Mouse (Mus musculus) T-cell, adult 2 months (primary cell): ENCODE measurements around the gene Mrpl33.
"Not testable (repeated sequence)": the region's sequence is repeated elsewhere in the genome, so short reads cannot be mapped to it uniquely, and the experiment has no call there.

Source experiments
- DNase-seq: peaks from one replicate; pipeline ENCODE4 v3.0.0; 2022; ENCODE audit warnings: low spot score

The Mrpl33 gene

GRCm38 (mm10) chr5:31597430-31597944 lies 752 bp downstream of the Mrpl33 start:
- DNase-seq: no peak

- DNase-seq: no peak
Measured at GRCm38 (mm10) chr5:31598121-31598520, 1.4 kb downstream of the Mrpl33 start.

DNA sequence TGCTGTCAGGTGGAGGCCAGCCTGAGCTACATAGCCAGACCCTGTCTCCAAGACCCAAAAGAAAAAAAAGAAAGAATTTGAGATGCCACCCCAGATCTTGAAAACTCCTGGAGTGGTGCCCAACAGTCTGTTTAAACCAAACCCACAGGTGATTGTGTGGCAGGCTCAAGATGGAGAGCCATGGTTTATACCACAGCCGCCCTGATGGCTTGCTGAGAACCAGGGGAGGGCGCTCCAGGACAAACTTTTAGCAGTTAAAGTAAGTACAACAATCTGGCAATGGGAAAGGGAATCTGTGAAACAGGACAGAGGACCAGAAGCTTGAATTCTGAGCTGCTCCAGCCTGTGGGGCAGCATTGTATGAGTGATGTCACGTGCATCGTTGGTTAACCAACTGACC lies 1.8 kb downstream of the Mrpl33 start:
- peak; percentile 41 for DNase-seq

- DNase-seq: peak; percentile 18
Measured at GRCm38 (mm10) chr5:31599161-31599560, 2.4 kb downstream of the Mrpl33 start.

DNA sequence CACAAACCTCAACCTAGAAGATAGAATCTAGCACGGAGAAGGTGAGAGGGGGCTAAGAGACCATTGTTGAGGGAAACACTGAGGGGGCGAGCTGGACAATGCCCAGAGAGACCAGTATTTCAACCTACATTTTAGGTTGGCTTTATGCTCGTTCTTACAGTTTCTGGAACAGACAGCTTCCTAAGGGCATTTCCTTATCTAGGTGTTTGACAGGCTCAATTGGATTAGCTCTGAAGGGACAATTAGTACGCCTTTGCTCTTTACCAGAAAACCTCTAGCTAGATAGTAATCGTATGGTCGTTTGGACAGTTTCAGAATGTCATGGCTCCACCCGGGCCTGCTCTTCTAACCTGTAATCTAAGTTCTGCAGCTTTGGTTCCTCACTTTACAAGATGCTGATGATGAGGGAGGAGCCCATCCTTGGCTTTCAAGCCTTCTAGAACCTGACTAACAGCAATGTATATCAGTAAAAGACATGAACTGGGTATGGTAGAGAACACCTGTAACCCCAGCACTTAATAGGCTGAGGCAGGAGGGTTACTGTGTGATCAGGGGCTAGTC lies 4.5 kb downstream of the Mrpl33 start:
- no peak for DNase-seq

- peak; percentile 79 for DNase-seq
Measured at GRCm38 (mm10) chr5:31602377-31602776, 5.6 kb downstream of the Mrpl33 start.

GRCm38 (mm10) chr5:31603766-31604165 lies 7.0 kb downstream of the Mrpl33 start:
- DNase-seq: no peak

GRCm38 (mm10) chr5:31606151-31606550 lies 9.4 kb downstream of the Mrpl33 start:
- no peak for DNase-seq

GRCm38 (mm10) chr5:31610376-31611086 lies 13.8 kb downstream of the Mrpl33 start:
- no peak for DNase-seq

DNA sequence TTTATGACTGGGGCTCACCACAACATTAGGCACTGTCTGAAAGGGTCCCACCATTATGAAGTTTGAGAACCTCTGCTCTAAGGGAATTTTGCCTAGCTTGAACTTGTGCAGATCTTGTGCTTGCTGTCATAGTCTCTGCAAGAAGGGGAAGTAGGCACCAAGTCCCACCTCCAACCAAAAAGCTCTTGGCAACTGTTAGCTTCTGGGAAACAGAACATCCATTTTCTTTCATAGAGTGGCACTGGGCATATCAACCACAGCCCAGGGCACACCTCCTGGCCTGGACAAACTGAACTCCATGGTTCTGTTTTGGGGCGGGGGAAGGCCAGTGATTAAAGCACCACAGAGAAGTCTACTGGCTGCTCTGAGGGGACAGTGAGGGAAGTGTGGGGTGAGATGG lies 14.5 kb downstream of the Mrpl33 start:
- no peak for DNase-seq

DNA sequence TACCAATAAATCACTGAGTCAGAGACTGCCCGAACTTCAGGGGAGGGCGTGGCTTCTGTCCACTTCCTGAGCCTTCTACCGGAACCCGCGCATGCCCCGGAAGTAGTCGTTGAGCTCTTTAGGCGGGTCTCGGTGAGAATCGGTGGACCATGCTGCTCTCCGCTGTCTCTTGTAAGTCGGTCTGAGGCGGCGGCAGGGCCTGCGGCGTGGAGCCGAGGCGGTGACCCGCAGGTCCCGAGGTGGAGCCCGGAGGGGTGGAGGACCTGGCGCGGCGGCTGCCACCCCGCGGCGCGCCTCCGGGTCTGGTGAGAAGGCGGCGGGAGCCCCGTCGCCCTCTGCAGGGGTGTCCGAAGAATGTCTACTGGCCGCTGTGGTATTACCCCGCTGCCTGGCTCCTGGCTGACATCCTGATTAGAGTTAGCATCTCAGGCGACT lies 17.1 kb downstream of the Mrpl33 start:
- DNase-seq: peak; percentile 78

- DNase-seq: peak; percentile 59
Measured at GRCm38 (mm10) chr5:31614339-31615025, 17.7 kb downstream of the Mrpl33 start.

DNA sequence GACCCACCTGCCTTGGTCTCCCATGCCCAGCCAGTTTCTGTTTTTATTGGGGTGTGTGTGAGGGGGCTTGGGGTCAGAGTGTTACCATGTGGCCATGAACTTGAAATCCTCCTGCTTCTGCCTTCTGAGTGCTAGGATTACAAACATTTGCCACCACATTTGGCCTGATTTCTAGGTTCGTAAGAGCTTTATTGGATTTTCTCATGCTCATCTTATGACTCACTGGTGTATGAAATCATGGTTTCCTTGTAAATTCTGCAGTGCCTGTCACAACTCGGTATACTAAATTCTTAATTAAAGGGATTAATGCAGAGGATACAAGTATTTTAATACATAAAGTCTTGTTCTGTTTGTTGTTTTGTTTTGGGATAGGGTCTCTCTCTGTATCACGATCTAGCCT lies 23.6 kb downstream of the Mrpl33 start:
- DNase-seq: no peak

- no peak for DNase-seq
Measured at GRCm38 (mm10) chr5:31627117-31627516, 30.4 kb downstream of the Mrpl33 start.

GRCm38 (mm10) chr5:31627562-31628526 lies 31.1 kb downstream of the Mrpl33 start:
- DNase-seq: no peak

- DNase-seq: no peak
Measured at GRCm38 (mm10) chr5:31628555-31628954, 31.8 kb downstream of the Mrpl33 start.

- DNase-seq: no peak
Measured at GRCm38 (mm10) chr5:31630064-31630463, 33.3 kb downstream of the Mrpl33 start.

DNA sequence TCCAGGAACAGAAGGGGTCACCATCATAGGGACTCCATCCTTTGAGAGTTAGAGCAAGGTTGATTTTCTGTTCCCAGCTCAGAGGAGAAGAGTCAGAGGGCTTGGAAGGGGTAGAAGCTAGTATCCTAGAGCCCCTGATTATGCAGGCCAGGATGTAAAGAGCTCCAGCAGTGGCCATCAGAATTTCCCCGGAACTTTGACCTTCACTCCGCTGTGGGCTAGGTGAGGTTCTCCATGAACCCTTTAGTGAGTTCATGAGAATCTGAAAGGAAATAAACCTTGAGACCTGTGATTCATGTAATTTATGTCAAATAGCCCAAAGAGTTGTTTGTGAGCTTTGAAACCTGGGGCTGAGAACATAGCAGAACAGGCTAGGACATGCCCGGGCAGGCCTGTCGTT lies 34.4 kb downstream of the Mrpl33 start:
- DNase-seq: not testable (repeated sequence)

DNA sequence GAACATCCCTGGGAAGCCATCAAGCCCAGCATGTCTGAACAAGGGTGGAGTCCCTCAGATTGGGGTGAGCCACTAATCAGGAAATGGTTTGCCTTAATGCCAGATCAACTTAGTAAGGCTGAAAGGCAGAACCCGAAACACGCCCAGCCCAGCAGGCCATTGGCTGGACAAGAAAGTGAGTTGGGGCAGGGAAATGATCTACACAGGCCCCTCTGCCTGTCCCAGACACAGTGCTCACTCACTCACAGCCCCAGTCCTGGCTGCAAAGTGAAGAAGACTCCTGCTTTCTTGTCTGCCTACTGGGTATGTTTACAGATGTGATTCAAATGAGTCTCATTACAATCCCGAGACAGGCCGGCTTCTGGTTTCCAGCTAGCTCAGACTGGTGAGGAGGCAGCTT lies 37.4 kb downstream of the Mrpl33 start:
- no peak for DNase-seq

GRCm38 (mm10) chr5:31634679-31635078 lies 37.9 kb downstream of the Mrpl33 start:
- no peak for DNase-seq

- no peak for DNase-seq
Measured at GRCm38 (mm10) chr5:31636636-31637253, 40.0 kb downstream of the Mrpl33 start.
